Mouse (Mus musculus) megakaryocyte-erythroid progenitor cell, adult 5-6 weeks (primary cell): ENCODE results near the gene Npas2. TPM values are rescaled to one million over a fixed set of nuclear protein-coding genes. Genes with fewer than 3 reads are reported as not detected.
A peak's percentile ranks its signal among the peaks of the same experiment; 100 is the strongest.

ENCODE experiments used
- ATAC-seq: replicated peaks from 2 replicates; pipeline ENCODE4 v1.8.0; 2016; ENCODE audit warnings: mild to moderate bottlenecking, inconsistent platforms; ENCODE audit not compliant: severe bottlenecking, poor library complexity, low FRiP score, low TSS enrichment
- total RNA-seq, 2 experiments: library from RNA; stranded (forward) in 1 of 2; stranded (reverse) in 1 of 2; fragments of 200-1000, 215-1000 nt in 1 of 2; fragments of >200 nt in 1 of 2; fragmentation: Nextera tagmentation in 1 of 2; gene quantifications; 2 replicates each; pipeline ENCODE4 v1.2.3; 2014 to 2017

Gene Npas2
- total RNA-seq, 2 experiments from 2014 or later: 0.52 TPM; not detected in 1

GRCm38 (mm10) chr1:39367045-39367444 lies 173.5 kb downstream of the Npas2 start:
- ATAC-seq: no peak

GRCm38 (mm10) chr1:39367601-39368266 lies 174.2 kb downstream of the Npas2 start, which contains the start of gene Rpl31:
Gene Rpl31, plus strand, starts transcription at chr1:39367842.
- peak; percentile 96 for ATAC-seq

GRCm38 (mm10) chr1:39368267-39368841 lies 174.8 kb downstream of the Npas2 start:
- no peak for ATAC-seq

- no peak for ATAC-seq
Measured at GRCm38 (mm10) chr1:39370431-39370830, 176.9 kb downstream of the Npas2 start.

GRCm38 (mm10) chr1:39372220-39372843 lies 178.8 kb downstream of the Npas2 start:
- ATAC-seq: no peak

GRCm38 (mm10) chr1:39373378-39373777 lies 179.8 kb downstream of the Npas2 start:
- no peak for ATAC-seq

- no peak for ATAC-seq
Measured at GRCm38 (mm10) chr1:39374231-39374809, 180.8 kb downstream of the Npas2 start.

GRCm38 (mm10) chr1:39376121-39376520 lies 182.6 kb downstream of the Npas2 start:
- ATAC-seq: no peak

- ATAC-seq: no peak
Measured at GRCm38 (mm10) chr1:39376726-39377240, 183.3 kb downstream of the Npas2 start.

- ATAC-seq: no peak
Measured at GRCm38 (mm10) chr1:39378540-39378939, 185.0 kb downstream of the Npas2 start.

- peak; percentile 45; the same call in 1 of the 2 replicates for ATAC-seq
Measured at GRCm38 (mm10) chr1:39379021-39379420, 185.5 kb downstream of the Npas2 start.

- ATAC-seq: no peak
Measured at GRCm38 (mm10) chr1:39381017-39381416, 187.5 kb downstream of the Npas2 start.

- ATAC-seq: no peak
Measured at GRCm38 (mm10) chr1:39384914-39385313, 191.4 kb downstream of the Npas2 start.

GRCm38 (mm10) chr1:39386456-39386855 lies 192.9 kb downstream of the Npas2 start:
- ATAC-seq: no peak

- no peak for ATAC-seq
Measured at GRCm38 (mm10) chr1:39387497-39387896, 194.0 kb downstream of the Npas2 start.

- peak; percentile 62 for ATAC-seq
Measured at GRCm38 (mm10) chr1:39388163-39388562, 194.6 kb downstream of the Npas2 start.

GRCm38 (mm10) chr1:39389338-39389737 lies 195.8 kb downstream of the Npas2 start:
- ATAC-seq: peak; percentile 13; the same call in 1 of the 2 replicates

- ATAC-seq: no peak
Measured at GRCm38 (mm10) chr1:39391652-39392051, 198.1 kb downstream of the Npas2 start.

- peak; percentile 38 for ATAC-seq
Measured at GRCm38 (mm10) chr1:39392189-39392588, 198.7 kb downstream of the Npas2 start.

- peak; percentile 70 for ATAC-seq
Measured at GRCm38 (mm10) chr1:39393217-39393867, 199.8 kb downstream of the Npas2 start.
